Mouse (Mus musculus) small intestine, adult 2 months (tissue): ENCODE measurements around the gene Dvl2. TPM values are rescaled to one million over a fixed set of nuclear protein-coding genes. Genes with fewer than 3 reads are reported as not detected.
A peak's percentile ranks its signal among the peaks of the same experiment; 100 is the strongest.
"Not testable (repeated sequence)": the region's sequence is repeated elsewhere in the genome, so short reads cannot be mapped to it uniquely, and the experiment has no call there.

Source experiments
- H3K27ac ChIP-seq: fragments of 200-500 bp; 2 replicates; pipeline ENCODE4 v1.5.1; 2012; ENCODE audit warnings: low read depth, low read length, control low read depth, inconsistent platforms; ENCODE audit not compliant: insufficient read depth
- H3K27me3 ChIP-seq: fragments of 200-500 bp; 2 replicates; pipeline ENCODE4 v1.6.1; 2012; ENCODE audit warnings: mild to moderate bottlenecking, moderate library complexity, low read length, inconsistent platforms; ENCODE audit not compliant: control insufficient read depth, insufficient read depth
- H3K36me3 ChIP-seq: fragments of 200-500 bp; 2 replicates; pipeline ENCODE4 v1.6.1; 2012; ENCODE audit warnings: mild to moderate bottlenecking, low read length, control low read depth, inconsistent platforms; ENCODE audit not compliant: control insufficient read depth, insufficient read depth
- H3K4me1 ChIP-seq: fragments of 200-500 bp; 2 replicates; pipeline ENCODE4 v1.6.1; 2012; ENCODE audit warnings: low read length, inconsistent platforms, mixed read lengths; ENCODE audit not compliant: control insufficient read depth, insufficient read depth, insufficient read length
- H3K4me3 ChIP-seq: fragments of 200-500 bp; 2 replicates; pipeline ENCODE4 v1.5.1; 2012; ENCODE audit warnings: low read depth, mild to moderate bottlenecking, control low read depth, inconsistent platforms, low read length, moderate library complexity
- CTCF ChIP-seq: fragments of 200-500 bp; IDR thresholded peaks from 2 replicates; pipeline ENCODE4 v1.5.1; 2012; ENCODE audit warnings: low read depth, mild to moderate bottlenecking, control low read depth, inconsistent platforms, low read length, moderate library complexity, mixed read lengths; ENCODE audit not compliant: insufficient replicate concordance, insufficient read length; ENCODE audit errors: extremely low read depth
- POLR2A ChIP-seq: fragments of 200-500 bp; IDR thresholded peaks from 2 replicates; pipeline ENCODE4 v1.6.1; 2012; ENCODE audit warnings: low read depth, mild to moderate bottlenecking, control low read depth, inconsistent platforms, low read length, moderate library complexity
- WGBS: fragments of 180-500 bp; shearing (Covaris S2); methylation state at CpG from one replicate; pipeline ENCODE4 v1.1.7; 2018; 5-methylcytosine and 5-hydroxymethylcytosine counted together
- polyA plus RNA-seq: library from polyadenylated mRNA; depleted of rRNA; stranded (reverse); fragments of >200 nt; gene quantifications from 2 replicates; pipeline ENCODE4 v1.2.3, GENCODE M21; 2012; rRNA removed

Dvl2 gene
- 5.2 and 7.4 TPM in 2 replicates for polyA plus RNA-seq

GRCm38 (mm10) chr11:70000396-70000898 lies at the start of gene Dvl2:
Gene Dvl2, plus strand, starts transcription at chr11:70000595.
- peak within 1 kb of the TSS; percentile 77 for H3K4me3 ChIP-seq
- 1% methylated on average over 48 of the region's 48 CpGs for WGBS

GRCm38 (mm10) chr11:69950807-69951459 lies 49.5 kb upstream of the Dvl2 start:
- Histone ChIP-seq H3K27ac (no peak overlapping the region), H3K36me3 (no peaks in the 10 kb centered on the region), H3K27me3 (no peaks in the 10 kb centered on the region), H3K4me3 (no peak overlapping the region), H3K4me1 (peaks cover 9% of the 10 kb centered on the region)
- TF ChIP-seq CTCF: peak; percentile 33; the same call in 1 of the 2 replicates
- no peak for TF ChIP-seq POLR2A
- 48% methylated on average over 4 of the region's 4 CpGs for WGBS

More at GRCm38 (mm10) chr11:70000396-70000898, at the start of gene Dvl2:
- TF ChIP-seq CTCF: no peak
- peak; percentile 63; the same call in 1 of the 2 replicates for TF ChIP-seq POLR2A
- no peaks in the 10 kb centered on the region for H3K27me3 ChIP-seq
- peaks cover 6% of the 10 kb centered on the region; the same call in 1 of the 2 replicates for H3K4me1 ChIP-seq
- H3K36me3 ChIP-seq: peaks cover 21% of the 10 kb centered on the region
- peak within 1 kb of the TSS; percentile 72 for H3K27ac ChIP-seq

DNA sequence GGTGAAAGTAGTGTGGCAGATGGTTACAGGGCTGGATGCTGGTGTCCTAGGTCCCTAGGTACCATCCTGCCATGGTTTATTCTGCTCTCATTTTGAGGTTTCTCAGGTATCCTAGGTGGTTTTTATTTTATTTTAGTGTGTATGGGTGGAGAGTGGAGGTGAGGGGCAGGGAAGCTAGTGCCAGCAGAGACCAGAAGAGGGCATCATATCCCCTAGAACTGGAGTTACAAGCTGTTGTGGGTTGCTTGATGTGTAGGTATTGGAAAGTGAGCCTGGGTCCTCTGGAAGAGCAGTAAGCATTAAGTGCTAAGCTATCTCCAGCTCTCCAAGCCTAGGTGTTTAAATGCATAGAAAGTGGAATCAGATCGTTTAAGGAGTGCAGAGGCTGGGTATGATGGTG lies 48.1 kb upstream of the Dvl2 start:
- TF ChIP-seq POLR2A: no peak
- peak; percentile 34; the same call in 1 of the 2 replicates for TF ChIP-seq CTCF
- Histone ChIP-seq H3K4me1 (peaks cover 9% of the 10 kb centered on the region), H3K4me3 (no peak overlapping the region), H3K27ac (peak overlapping the region; percentile 77; the same call in 1 of the 2 replicates), H3K27me3 (no peaks in the 10 kb centered on the region), H3K36me3 (no peaks in the 10 kb centered on the region)
- 33% methylated on average over 1 of the region's 1 CpGs for WGBS

- H3K4me3 ChIP-seq: peak overlapping the region; percentile 13; the same call in 1 of the 2 replicates
- WGBS: 14% methylated on average over 11 of the region's 11 CpGs
- TF ChIP-seq POLR2A: no peak
- TF ChIP-seq CTCF: no peak
- peaks cover 7% of the 10 kb centered on the region for H3K4me1 ChIP-seq
- no peaks in the 10 kb centered on the region for H3K27me3 ChIP-seq
- no peaks in the 10 kb centered on the region for H3K36me3 ChIP-seq
- H3K27ac ChIP-seq: peak overlapping the region; percentile 77
Measured at GRCm38 (mm10) chr11:69953267-69953915, 47.0 kb upstream of the Dvl2 start.

GRCm38 (mm10) chr11:69955618-69956017 lies 44.8 kb upstream of the Dvl2 start:
- peak overlapping the region; percentile 20; the same call in 1 of the 2 replicates for H3K27ac ChIP-seq
- not testable (repeated sequence) for H3K27me3 ChIP-seq, H3K4me3 ChIP-seq, H3K36me3 ChIP-seq, H3K4me1 ChIP-seq
- WGBS: 69% methylated on average over 4 of the region's 4 CpGs

DNA sequence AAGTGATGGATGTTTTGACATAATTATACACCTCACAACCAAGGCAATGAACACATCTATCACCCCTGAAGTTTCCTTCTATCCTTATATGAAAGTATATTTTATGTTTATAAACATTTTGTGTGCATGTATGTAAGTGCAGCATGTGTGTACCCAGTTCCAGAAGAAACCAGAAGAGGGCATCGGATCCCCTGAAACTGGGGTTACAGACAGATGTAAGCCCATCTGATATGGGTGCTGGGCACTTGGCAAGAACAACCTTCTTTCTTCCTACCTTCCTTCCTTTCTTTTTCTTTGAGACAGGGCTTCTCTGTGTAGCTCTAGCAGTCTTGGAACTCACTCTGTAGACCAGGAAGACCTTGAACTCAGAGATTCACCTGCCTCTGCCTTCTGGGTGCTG lies 44.2 kb upstream of the Dvl2 start:
- no peak for TF ChIP-seq POLR2A
- no peak for TF ChIP-seq CTCF
- Histone ChIP-seq H3K27ac (peak overlapping the region; percentile 14; the same call in 1 of the 2 replicates), H3K4me3 (no peak overlapping the region), H3K4me1 (peaks cover 10% of the 10 kb centered on the region; the same call in 1 of the 2 replicates), H3K27me3 (no peaks in the 10 kb centered on the region), H3K36me3 (no peaks in the 10 kb centered on the region)
- 79% methylated on average over 1 of the region's 1 CpGs for WGBS

DNA sequence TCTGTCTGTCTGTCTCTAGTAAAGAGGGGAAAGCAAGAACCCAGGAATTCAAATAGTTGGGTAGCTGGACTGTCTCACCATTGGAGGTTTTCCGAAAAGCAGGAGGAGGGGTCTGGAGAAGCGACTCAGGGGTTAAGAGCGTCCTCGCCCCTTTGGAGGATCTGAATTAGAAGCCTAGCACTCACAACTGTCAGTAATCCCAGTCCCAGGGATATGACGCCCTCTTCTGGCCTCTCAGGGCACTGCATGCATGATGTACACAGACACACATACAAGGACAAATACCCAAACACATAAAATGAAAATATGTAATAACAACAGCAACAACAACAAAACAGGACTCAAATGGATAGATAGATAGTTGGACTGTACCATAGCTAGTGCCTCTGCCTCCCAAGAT lies 39.8 kb upstream of the Dvl2 start:
- peak overlapping the region; percentile 100 for H3K27ac ChIP-seq

More for the DNA sequence above, 39.8 kb upstream of the Dvl2 start:
- WGBS: 62% methylated on average over 5 of the region's 5 CpGs
- H3K4me3 ChIP-seq: no peak overlapping the region
- no peaks in the 10 kb centered on the region for H3K27me3 ChIP-seq
- no peaks in the 10 kb centered on the region for H3K36me3 ChIP-seq
- peak; percentile 46; the same call in 1 of the 2 replicates for TF ChIP-seq CTCF
- TF ChIP-seq POLR2A: no peak
- peaks cover 13% of the 10 kb centered on the region; the same call in 1 of the 2 replicates for H3K4me1 ChIP-seq
